Mouse (Mus musculus) intestine, postnatal 0 days (tissue): ENCODE data around the gene Pecam1. TPM values are rescaled to one million over a fixed set of nuclear protein-coding genes. Genes with fewer than 3 reads are reported as not detected.
A peak's percentile ranks its signal among the peaks of the same experiment; 100 is the strongest.

Experiments
- ATAC-seq: fragments of 200-750 bp; cut with Nextera tagmentation; 2 replicates; pipeline ENCODE4 v1.8.0; 2017; ENCODE audit warnings: mild to moderate bottlenecking, moderate TSS enrichment, moderate library complexity
- H3K27ac ChIP-seq: fragments of 300-500 bp; sonication (generic); 2 replicates; pipeline ENCODE4 v1.5.1; 2014; ENCODE audit warnings: mild to moderate bottlenecking, low read depth, low read length, moderate library complexity
- H3K27me3 ChIP-seq: fragments of 300-500 bp; sonication (generic); replicated peaks from 2 replicates; pipeline ENCODE4 v1.6.1; 2014; ENCODE audit warnings: low read length, mixed read lengths; ENCODE audit not compliant: control insufficient read depth, insufficient read depth
- H3K36me3 ChIP-seq: fragments of 300-500 bp; sonication (generic); 2 replicates; pipeline ENCODE4 v1.6.1; 2014; ENCODE audit warnings: mild to moderate bottlenecking, moderate library complexity; ENCODE audit not compliant: control insufficient read depth, insufficient read depth
- H3K4me1 ChIP-seq: fragments of 300-500 bp; sonication (generic); replicated peaks from 2 replicates; pipeline ENCODE4 v1.6.1; 2014; ENCODE audit warnings: antibody characterized with exemption, low read length, mixed read lengths; ENCODE audit not compliant: control insufficient read depth, insufficient read depth
- H3K4me2 ChIP-seq: fragments of 300-500 bp; sonication (generic); replicated peaks from 2 replicates; pipeline ENCODE4 v1.6.1; 2014; ENCODE audit warnings: low read depth, mild to moderate bottlenecking, moderate library complexity
- H3K4me3 ChIP-seq: fragments of 300-500 bp; sonication (generic); 2 replicates; pipeline ENCODE4 v1.5.1; 2014; ENCODE audit warnings: low read depth, low read length
- H3K9ac ChIP-seq: fragments of 300-500 bp; sonication (generic); 2 replicates; pipeline ENCODE4 v1.6.1; 2014; ENCODE audit warnings: mild to moderate bottlenecking, low read depth, low read length
- H3K9me3 ChIP-seq: fragments of 300-500 bp; sonication (generic); 2 replicates; pipeline ENCODE4 v1.6.1; 2016; ENCODE audit warnings: mixed run types; ENCODE audit not compliant: control insufficient read depth
- CTCF ChIP-seq: sonication (generic); IDR thresholded peaks from 2 replicates; pipeline ENCODE4 v1.5.1; 2016; ENCODE audit warnings: low read depth, mild to moderate bottlenecking, control low read depth, antibody characterized with exemption, moderate library complexity
- WGBS: fragments of 180-500 bp; shearing (Covaris S2); extraction: QIAGEN DNeasy Blood & Tissue Kit; methylation state at CpG from one replicate; pipeline ENCODE4 v1.1.7; 2014; 5-methylcytosine and 5-hydroxymethylcytosine counted together
- polyA plus RNA-seq: library from polyadenylated mRNA; unstranded; fragments of >200 nt; fragmentation: Nextera tagmentation; extraction: Ambion mirVana; gene quantifications from 2 replicates; pipeline ENCODE4 v1.2.1, GENCODE M21; 2015

Pecam1 gene
- polyA plus RNA-seq, 1 experiment from 2014 or later = 26.1 TPM

DNA sequence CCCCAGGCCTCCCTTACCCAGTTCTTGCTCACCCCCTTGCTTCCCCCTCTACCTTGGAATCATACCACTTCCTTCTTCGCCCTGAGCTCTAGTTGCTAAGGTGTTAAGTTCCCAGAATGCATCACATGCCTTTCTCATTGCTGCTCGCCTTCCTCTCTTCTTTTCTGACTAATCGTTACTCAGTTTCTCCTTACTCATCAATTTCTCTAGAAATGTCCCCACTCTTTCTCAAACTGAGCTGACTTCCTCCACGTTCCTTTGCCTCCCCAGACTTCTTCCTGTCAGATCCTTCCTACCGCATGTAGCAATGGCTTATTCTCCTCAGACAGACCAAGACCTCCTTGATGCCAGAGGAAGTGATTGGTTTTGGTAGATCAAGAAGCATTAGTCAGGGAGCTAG lies 33.9 kb downstream of the Pecam1 start:
- no peaks in the 10 kb centered on the region for H3K36me3 ChIP-seq
- no peak overlapping the region for H3K27ac ChIP-seq
- H3K4me3 ChIP-seq = no peak overlapping the region
- H3K27me3 ChIP-seq = no peaks in the 10 kb centered on the region
- no peak for ATAC-seq
- 0 out of 2 replicates have a peak, but pooled peaks cover 4% of the 10 kb centered on the region for H3K4me1 ChIP-seq
- no peak overlapping the region for H3K4me2 ChIP-seq
- 74% methylated on average over 5 of the region's 5 CpGs for WGBS
- H3K9ac ChIP-seq = no peak overlapping the region
- no peak for TF ChIP-seq CTCF
- no peaks in the 10 kb centered on the region for H3K9me3 ChIP-seq

DNA sequence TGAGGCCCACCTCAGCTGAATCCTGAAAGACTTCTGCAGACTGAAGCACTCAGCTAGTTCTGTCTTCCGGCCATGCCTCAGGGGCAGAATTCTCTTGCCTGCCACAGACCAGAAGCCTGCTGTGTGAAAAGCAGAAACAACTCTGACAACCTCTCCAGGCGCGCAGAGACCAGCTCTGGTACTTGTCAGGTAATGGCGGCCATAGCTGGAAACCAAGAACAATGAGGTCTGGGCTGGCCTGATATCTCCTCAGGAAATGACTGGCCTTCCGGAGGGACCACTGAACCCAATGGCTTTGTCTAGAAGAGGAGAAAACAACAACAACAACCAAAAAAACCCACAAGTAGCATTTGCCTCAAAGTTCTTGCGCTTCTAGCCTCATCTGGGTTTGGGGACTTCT lies 35.4 kb downstream of the Pecam1 start:
- Histone ChIP-seq H3K4me3 (peak overlapping the region; percentile 11), H3K27ac (peak overlapping the region; percentile 58), H3K9me3 (no peaks in the 10 kb centered on the region), H3K9ac (no peak overlapping the region), H3K36me3 (no peaks in the 10 kb centered on the region), H3K4me2 (no peak overlapping the region), H3K27me3 (no peaks in the 10 kb centered on the region), H3K4me1 (no peaks in the 10 kb centered on the region)
- TF ChIP-seq CTCF = no peak
- WGBS = 68% methylated on average over 6 of the region's 6 CpGs
- ATAC-seq = no peak

DNA sequence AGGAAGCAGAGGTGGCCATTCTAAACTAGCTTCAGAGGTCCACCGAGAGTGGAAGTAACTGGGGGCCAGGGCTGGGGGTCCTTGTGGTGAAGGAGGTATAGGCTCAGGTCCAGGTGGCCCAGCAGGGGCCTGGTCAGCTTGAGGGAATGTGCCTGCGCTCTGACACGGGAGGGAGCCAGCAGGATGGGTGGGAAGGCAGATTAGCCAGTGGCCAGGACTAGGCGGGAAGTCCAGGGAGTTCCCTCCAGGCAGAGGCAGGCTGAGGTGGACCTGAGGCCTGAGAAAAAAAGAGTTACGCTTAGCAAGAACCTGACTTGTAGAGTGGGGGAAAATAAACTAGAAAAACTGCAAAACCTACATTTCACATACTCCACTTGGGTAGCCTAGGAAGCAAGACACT lies 39.6 kb downstream of the Pecam1 start:
- TF ChIP-seq CTCF = no peak
- Histone ChIP-seq H3K27ac (no peak overlapping the region), H3K9me3 (no peaks in the 10 kb centered on the region), H3K27me3 (no peaks in the 10 kb centered on the region), H3K9ac (no peak overlapping the region), H3K36me3 (no peaks in the 10 kb centered on the region), H3K4me1 (peaks cover 3% of the 10 kb centered on the region; the same call in 1 of the 2 replicates), H3K4me2 (peak overlapping the region; percentile 13; the same call in 1 of the 2 replicates), H3K4me3 (no peak overlapping the region)
- WGBS = 78% methylated on average over 5 of the region's 5 CpGs
- no peak for ATAC-seq

DNA sequence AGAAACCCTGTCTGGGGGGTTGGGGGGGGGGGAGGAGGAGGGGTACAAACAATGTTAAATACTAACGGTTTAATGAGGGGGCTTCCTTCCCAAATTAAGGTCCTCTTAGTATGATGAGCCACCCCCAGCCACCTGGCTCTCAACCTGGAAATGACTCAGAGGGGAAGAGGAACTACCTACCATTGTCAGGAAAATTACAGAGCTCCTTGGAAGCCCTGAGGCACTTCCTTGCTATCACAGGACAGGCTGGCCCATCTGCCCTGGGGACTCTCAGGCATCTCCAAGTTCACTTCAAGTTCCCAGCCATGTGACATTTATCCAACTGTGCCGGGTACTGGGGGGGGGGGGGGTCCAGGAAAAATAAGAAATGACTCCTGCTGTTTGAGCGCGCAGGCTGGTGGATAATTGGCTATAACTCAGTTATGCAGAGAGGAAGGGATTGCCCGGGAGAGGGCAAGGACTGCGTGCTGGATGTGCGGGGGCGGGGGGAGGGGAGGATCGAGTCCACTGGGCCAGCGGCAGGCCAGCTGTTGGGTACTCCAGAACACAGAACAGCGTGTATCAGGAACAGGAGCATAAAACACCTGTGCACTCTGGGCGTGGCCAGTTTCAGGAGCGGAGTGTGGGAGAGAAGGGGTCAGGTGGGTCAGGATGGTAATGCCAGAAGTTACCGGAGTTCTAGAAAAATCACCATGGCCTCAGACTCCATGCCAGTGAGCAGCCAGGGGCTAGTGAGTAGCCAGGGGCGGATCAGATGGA lies 41.0 kb downstream of the Pecam1 start:
- WGBS = 31% methylated on average over 15 of the region's 15 CpGs
- TF ChIP-seq CTCF = no peak
- Histone ChIP-seq H3K36me3 (no peaks in the 10 kb centered on the region), H3K4me2 (peak overlapping the region; percentile 21; the same call in 1 of the 2 replicates), H3K4me3 (no peak overlapping the region), H3K27ac (no peak overlapping the region), H3K4me1 (peaks cover 3% of the 10 kb centered on the region; the same call in 1 of the 2 replicates), H3K9ac (no peak overlapping the region), H3K27me3 (no peaks in the 10 kb centered on the region), H3K9me3 (no peaks in the 10 kb centered on the region)
- peak; percentile 49 for ATAC-seq

DNA sequence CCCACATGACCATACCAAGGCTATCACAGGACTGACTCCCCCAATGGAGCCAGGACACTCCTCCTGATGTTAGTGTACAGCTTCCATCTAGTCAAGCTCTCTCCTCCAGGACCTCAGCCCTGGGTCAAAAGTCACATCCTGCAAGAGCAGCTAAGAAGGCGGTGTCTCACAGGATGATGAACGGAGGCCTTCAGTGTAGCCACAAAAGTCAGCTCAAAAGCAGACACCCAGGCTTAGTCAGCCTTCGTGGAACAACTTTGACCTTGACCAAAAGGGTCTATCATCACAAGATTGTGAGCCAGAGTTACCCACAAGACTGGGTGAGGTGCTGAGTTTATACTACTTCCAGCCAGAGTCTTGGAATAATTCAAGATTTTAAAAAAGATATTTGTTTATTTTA lies 42.6 kb downstream of the Pecam1 start:
- no peak for ATAC-seq
- Histone ChIP-seq H3K9me3 (no peaks in the 10 kb centered on the region), H3K4me2 (no peak overlapping the region), H3K36me3 (no peaks in the 10 kb centered on the region), H3K27me3 (no peaks in the 10 kb centered on the region), H3K27ac (no peak overlapping the region), H3K4me1 (peaks cover 3% of the 10 kb centered on the region; the same call in 1 of the 2 replicates), H3K9ac (no peak overlapping the region), H3K4me3 (no peak overlapping the region)
- no peak for TF ChIP-seq CTCF
- 30% methylated on average over 3 of the region's 3 CpGs for WGBS

DNA sequence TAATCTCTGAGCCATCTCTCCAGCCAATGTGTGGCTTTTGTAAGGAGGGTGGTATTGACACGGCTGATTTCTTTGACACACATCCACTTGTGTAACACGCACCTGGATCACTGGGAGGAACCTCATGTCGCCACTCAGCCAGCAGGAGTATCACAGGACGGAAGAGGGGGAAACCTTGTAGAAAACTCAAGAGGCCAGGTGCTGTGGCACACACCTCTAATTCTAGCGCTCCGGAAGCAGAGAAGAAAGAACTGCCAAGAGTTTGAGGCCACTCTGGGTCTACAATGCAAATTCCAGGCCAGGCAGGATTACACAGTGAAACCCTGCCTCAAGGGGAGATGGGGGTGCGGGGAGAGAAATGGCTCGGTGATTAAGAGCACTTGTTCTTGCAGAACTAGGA lies 43.3 kb downstream of the Pecam1 start:
- no peaks in the 10 kb centered on the region for H3K36me3 ChIP-seq
- H3K4me2 ChIP-seq = no peak overlapping the region
- H3K4me3 ChIP-seq = no peak overlapping the region
- WGBS = 78% methylated on average over 8 of the region's 8 CpGs
- H3K27me3 ChIP-seq = no peaks in the 10 kb centered on the region
- H3K9me3 ChIP-seq = no peaks in the 10 kb centered on the region
- H3K9ac ChIP-seq = no peak overlapping the region
- no peak for TF ChIP-seq CTCF
- no peak for ATAC-seq
- peaks cover 3% of the 10 kb centered on the region; the same call in 1 of the 2 replicates for H3K4me1 ChIP-seq
- H3K27ac ChIP-seq = no peak overlapping the region
